In the genomic region with DNA sequence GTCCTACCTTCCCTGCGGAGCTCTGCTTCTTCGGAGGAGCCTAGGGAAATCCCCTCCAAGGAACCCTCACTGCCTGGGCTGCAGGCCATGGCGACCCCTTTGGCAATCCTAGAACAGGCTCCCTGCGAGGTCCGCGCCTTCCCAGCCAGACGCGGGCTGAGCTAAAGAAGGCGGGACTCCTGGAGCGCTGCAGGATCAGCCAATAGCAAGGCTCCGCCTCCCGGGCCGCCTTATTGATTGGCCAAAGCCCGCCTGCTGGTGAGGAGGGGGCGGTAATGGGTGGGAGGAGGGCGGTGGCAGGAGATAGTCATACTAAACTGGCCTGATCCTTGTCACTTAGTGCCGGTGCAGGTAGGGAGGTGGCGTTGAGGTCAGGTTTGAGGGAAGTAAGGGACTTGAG, we compare ENCODE assay signal across 8 mouse cellular contexts. TPM values are rescaled to one million over a fixed set of nuclear protein-coding genes. Genes with fewer than 3 reads are reported as not detected.
A peak's percentile ranks its signal among the peaks of the same experiment; 100 is the strongest.
DNase-seq lines count a peak whose midpoint lies in the region; ATAC-seq lines count a peak whose summit lies in the region.

No protein-coding gene starts in this region.

- peak; percentile 76 for ATAC-seq in hindbrain, embryonic 13.5 days (ENCODE audit: low FRiP score)
- ATAC-seq in lung, embryonic 15.5 days (ENCODE audit: borderline replicate concordance, extremely low read depth, low FRiP score, low TSS enrichment) = peak; percentile 88
- ATAC-seq in megakaryocyte, adult 5-6 weeks (ENCODE audit: poor library complexity, severe bottlenecking) = no peak

- peak overlapping the region; percentile 75 for H3K9ac ChIP-seq in hindbrain, embryonic 13.5 days
- H3K9ac ChIP-seq in lung, embryonic 15.5 days = peak overlapping the region; percentile 28

- peaks cover 45% of the 10 kb centered on the region for H3K36me3 ChIP-seq in hindbrain, embryonic 13.5 days
- H3K36me3 ChIP-seq in lung, embryonic 15.5 days = no peaks in the 10 kb centered on the region

- WGBS in hindbrain, embryonic 13.5 days = under 1% methylated on average over 18 of the region's 18 CpGs
- WGBS in lung, embryonic 15.5 days = under 1% methylated on average over 18 of the region's 18 CpGs

- no peaks in the 10 kb centered on the region for H3K9me3 ChIP-seq in hindbrain, embryonic 13.5 days
- H3K9me3 ChIP-seq in lung, embryonic 15.5 days = no peaks in the 10 kb centered on the region

- H3K4me1 ChIP-seq in hindbrain, embryonic 13.5 days (replicated peaks) = peaks cover 38% of the 10 kb centered on the region
- peaks cover 28% of the 10 kb centered on the region for H3K4me1 ChIP-seq in lung, embryonic 15.5 days

- peak overlapping the region; percentile 80 for H3K4me2 ChIP-seq in hindbrain, embryonic 13.5 days
- H3K4me2 ChIP-seq in lung, embryonic 15.5 days = peak overlapping the region; percentile 82

- peak; percentile 80 to 87 for DNase-seq in adrenal gland, adult (ENCODE audit: inconsistent age in 2 of 2, low spot score in 1 of 2)
- DNase-seq in cerebellum, postnatal 10 days = peak; percentile 64 to 82
- peak; percentile 29 to 63 for DNase-seq in frontal cortex, postnatal 25 days (ENCODE audit: low spot score in 2 of 2)
- peak; percentile 65 to 69 for DNase-seq in layer of hippocampus, postnatal 25 days (ENCODE audit: extremely low spot score in 1 of 2, low spot score in 1 of 2)
- DNase-seq in ovary, postnatal 36 days (ENCODE audit: low spot score) = peak; percentile 72

- H3K4me3 ChIP-seq in hindbrain, embryonic 13.5 days = peak overlapping the region; percentile 43
- H3K4me3 ChIP-seq in lung, embryonic 15.5 days = peak overlapping the region; percentile 40

- peak overlapping the region; percentile 24 for H3K27ac ChIP-seq in hindbrain, embryonic 13.5 days
- no peak overlapping the region for H3K27ac ChIP-seq in lung, embryonic 15.5 days

- H3K27me3 ChIP-seq in hindbrain, embryonic 13.5 days = no peaks in the 10 kb centered on the region
- no peaks in the 10 kb centered on the region for H3K27me3 ChIP-seq in lung, embryonic 15.5 days

RNA-seq across cellular contexts. Expression of gene Mpp2, which starts 6.0 kb away (rescaled TPM):
- 24.1 and 24.9 TPM in 2 replicates for polyA plus RNA-seq in hindbrain, embryonic 13.5 days (2015; fragmentation: Nextera tagmentation; extraction: Ambion mirVana)
- total RNA-seq in layer of hippocampus, postnatal 25 days (2021) = 100 to 1,000 TPM; 149 TPM
- 5.8 and 6.9 TPM in 2 replicates for polyA plus RNA-seq in lung, embryonic 15.5 days (2015; fragmentation: Nextera tagmentation; extraction: Ambion mirVana)
- total RNA-seq in megakaryocyte, adult 5-6 weeks (2015) = 0.02 and 0.57 TPM in 2 replicates
- 0.11 TPM in 1 of 2 replicates, not detected in the other for total RNA-seq in megakaryocyte, adult 5-6 weeks (2017)

RNA-seq across cellular contexts. Expression of gene Ppy, which starts 18.8 kb away (rescaled TPM):
- polyA plus RNA-seq in hindbrain, embryonic 13.5 days (2015; fragmentation: Nextera tagmentation; extraction: Ambion mirVana) = not detected in 2 replicates
- total RNA-seq in layer of hippocampus, postnatal 25 days (2021) = not detected
- not detected in 2 replicates for polyA plus RNA-seq in lung, embryonic 15.5 days (2015; fragmentation: Nextera tagmentation; extraction: Ambion mirVana)
- not detected in 2 replicates for total RNA-seq in megakaryocyte, adult 5-6 weeks (2015)
- not detected in 2 replicates for total RNA-seq in megakaryocyte, adult 5-6 weeks (2017)

RNA-seq across cellular contexts. Expression of gene Pyy, which starts 25.3 kb away (rescaled TPM):
- 3.3 and 7.5 TPM in 2 replicates for polyA plus RNA-seq in hindbrain, embryonic 13.5 days (2015; fragmentation: Nextera tagmentation; extraction: Ambion mirVana)
- not detected for total RNA-seq in layer of hippocampus, postnatal 25 days (2021)
- not detected in 2 replicates for polyA plus RNA-seq in lung, embryonic 15.5 days (2015; fragmentation: Nextera tagmentation; extraction: Ambion mirVana)
- total RNA-seq in megakaryocyte, adult 5-6 weeks (2015) = not detected in 2 replicates
- total RNA-seq in megakaryocyte, adult 5-6 weeks (2017) = not detected in 2 replicates

RNA-seq across cellular contexts. Expression of gene Cd300lg, which starts 41.0 kb away (rescaled TPM):
- 0.38 and 0.53 TPM in 2 replicates for polyA plus RNA-seq in hindbrain, embryonic 13.5 days (2015; fragmentation: Nextera tagmentation; extraction: Ambion mirVana)
- not detected for total RNA-seq in layer of hippocampus, postnatal 25 days (2021)
- polyA plus RNA-seq in lung, embryonic 15.5 days (2015; fragmentation: Nextera tagmentation; extraction: Ambion mirVana) = 0.59 and 0.63 TPM in 2 replicates
- 56.1 and 63.1 TPM in 2 replicates for total RNA-seq in megakaryocyte, adult 5-6 weeks (2015)
- total RNA-seq in megakaryocyte, adult 5-6 weeks (2017) = 37.9 and 40.4 TPM in 2 replicates

RNA-seq across cellular contexts. Expression of gene Mpp3, which starts 54.1 kb away (rescaled TPM):
- polyA plus RNA-seq in hindbrain, embryonic 13.5 days (2015; fragmentation: Nextera tagmentation; extraction: Ambion mirVana) = 43.5 and 45.9 TPM in 2 replicates
- total RNA-seq in layer of hippocampus, postnatal 25 days (2021) = 10 to 100 TPM; 80.5 to 82.4 TPM
- polyA plus RNA-seq in lung, embryonic 15.5 days (2015; fragmentation: Nextera tagmentation; extraction: Ambion mirVana) = 3.8 and 3.9 TPM in 2 replicates
- not detected in 2 replicates for total RNA-seq in megakaryocyte, adult 5-6 weeks (2015)
- total RNA-seq in megakaryocyte, adult 5-6 weeks (2017) = not detected in 2 replicates

Comparison
In these comparisons a context has a peak if more than half of its experiments do, and no peak if none do; other contexts are left out.
1. RNA of gene Mpp2, which starts 6.0 kb away (total RNA-seq): 149 TPM in layer of hippocampus, postnatal 25 days; 0.02 to 0.57 TPM in megakaryocyte, adult 5-6 weeks; every median in the first group is over 10 times any median in the second.
2. Peak in every context shown above with its lines, with median percentiles within 50 percentile points of each other: DNase-seq.